Mouse (Mus musculus) liver, adult 2 months (tissue): Measurements from ENCODE around the gene Ucn2.

Experiments
- CTCF ChIP-seq: fragments of 200-500 bp; IDR thresholded peaks from 2 replicates; pipeline ENCODE4 v1.5.1; 2011; ENCODE audit warnings: low read depth, low read length, control low read depth
- POLR2A ChIP-seq: fragments of 200-500 bp; IDR thresholded peaks from 2 replicates; pipeline ENCODE4 v1.6.1; 2011; ENCODE audit warnings: low read length, control low read depth; ENCODE audit not compliant: insufficient read depth; ENCODE audit errors: extremely low read depth

DNA sequence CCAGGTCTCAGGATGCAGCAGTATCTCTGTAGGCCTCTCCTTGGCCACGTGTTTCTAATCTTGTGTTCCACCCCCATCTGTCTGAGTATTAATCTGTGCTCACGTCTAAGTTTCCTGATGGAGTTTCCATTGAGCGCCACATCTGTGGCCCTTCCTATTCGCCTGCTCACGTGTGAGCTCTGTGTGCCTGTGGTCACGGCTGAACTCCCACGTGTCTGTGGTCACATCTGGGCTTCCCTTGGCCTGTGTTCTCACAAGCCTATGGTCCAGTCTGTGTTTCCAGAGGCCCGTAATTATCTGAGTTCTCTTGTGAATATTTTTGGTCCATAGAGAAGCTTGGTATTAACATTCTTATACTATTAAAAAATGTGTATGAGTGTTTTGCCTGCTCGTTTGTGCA is 9.3 kb upstream of the Ucn2 start:
- no peak for TF ChIP-seq POLR2A
- no peak for TF ChIP-seq CTCF
